Mouse (Mus musculus) hindbrain, embryonic 16.5 days (tissue): Measurements from ENCODE around the gene Tbcel. TPM values are rescaled to one million over a fixed set of nuclear protein-coding genes. Genes with fewer than 3 reads are reported as not detected.

Experiments
- ATAC-seq: fragments of 200-750 bp; cut with Nextera tagmentation; 2 replicates; pipeline ENCODE4 v1.8.0; 2017; ENCODE audit warnings: moderate TSS enrichment, moderate library complexity
- H3K27ac ChIP-seq: fragments of 300-500 bp; sonication (generic); 2 replicates; pipeline ENCODE4 v1.5.1; 2014; ENCODE audit warnings: low read depth, mild to moderate bottlenecking, control low read depth, low read length, moderate library complexity
- H3K27me3 ChIP-seq: fragments of 300-500 bp; sonication (generic); replicated peaks from 2 replicates; pipeline ENCODE4 v1.6.1; 2014; ENCODE audit warnings: low read length; ENCODE audit not compliant: control insufficient read depth, insufficient read depth
- H3K36me3 ChIP-seq: fragments of 300-500 bp; sonication (generic); 2 replicates; pipeline ENCODE4 v1.6.1; 2014; ENCODE audit warnings: mild to moderate bottlenecking, low read length, moderate library complexity, mixed read lengths; ENCODE audit not compliant: control insufficient read depth, insufficient read depth
- H3K4me1 ChIP-seq: fragments of 300-500 bp; sonication (generic); 2 replicates; pipeline ENCODE4 v1.6.1; 2014; ENCODE audit warnings: low read depth, low read length; ENCODE audit not compliant: control insufficient read depth, insufficient read depth
- H3K4me2 ChIP-seq: fragments of 300-500 bp; sonication (generic); 2 replicates; pipeline ENCODE4 v1.6.1; 2014; ENCODE audit warnings: mild to moderate bottlenecking, low read length, control low read depth, moderate library complexity
- H3K4me3 ChIP-seq: fragments of 300-500 bp; sonication (generic); 2 replicates; pipeline ENCODE4 v1.5.1; 2014; ENCODE audit warnings: mild to moderate bottlenecking, low read length, control low read depth, moderate library complexity
- H3K9ac ChIP-seq: fragments of 300-500 bp; sonication (generic); 2 replicates; pipeline ENCODE4 v1.6.1; 2014; ENCODE audit warnings: low read depth, mild to moderate bottlenecking, control low read depth, low read length, moderate library complexity
- H3K9me3 ChIP-seq: fragments of 300-500 bp; sonication (generic); 2 replicates; pipeline ENCODE4 v1.6.1; 2014; ENCODE audit warnings: mild to moderate bottlenecking, low read length, moderate library complexity; ENCODE audit not compliant: control insufficient read depth
- WGBS: fragments of 180-500 bp; shearing (Covaris S2); extraction: QIAGEN DNeasy Blood & Tissue Kit; methylation state at CpG from one replicate; pipeline ENCODE4 v1.1.7; 2014; 5-methylcytosine and 5-hydroxymethylcytosine counted together
- polyA plus RNA-seq: library from polyadenylated mRNA; unstranded; fragments of >200 nt; fragmentation: Nextera tagmentation; extraction: Ambion mirVana; gene quantifications from 2 replicates; pipeline ENCODE4 v1.2.1, GENCODE M21; 2015

The Tbcel gene
- polyA plus RNA-seq, 1 experiment from 2014 or later, result 4.4 TPM

DNA sequence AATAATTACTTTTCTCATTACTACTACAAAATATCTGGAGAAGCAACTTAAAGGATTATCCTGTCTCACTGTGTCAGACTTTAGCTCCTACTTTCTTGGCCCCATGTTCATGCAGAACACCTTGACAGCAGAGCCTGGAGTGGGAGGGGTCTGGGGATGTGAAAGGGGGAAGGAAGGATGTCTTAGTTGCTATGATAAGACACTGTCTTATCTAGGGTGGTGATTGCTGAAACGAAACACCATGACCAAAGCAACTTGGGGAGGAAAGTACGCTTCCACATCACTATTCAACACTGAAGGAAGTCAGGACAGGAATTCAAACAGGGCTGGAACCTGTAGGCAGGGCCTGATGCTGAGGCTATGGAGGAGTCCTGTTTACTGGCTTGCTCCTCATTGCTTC is 11.3 kb downstream of the Tbcel start:
- 92% methylated on average over 2 of the region's 2 CpGs for WGBS
- Histone ChIP-seq H3K9ac (no peak overlapping the region), H3K4me1 (no peaks in the 10 kb centered on the region), H3K4me3 (no peak overlapping the region), H3K27ac (no peak overlapping the region), H3K27me3 (no peaks in the 10 kb centered on the region), H3K4me2 (no peak overlapping the region), H3K36me3 (no peaks in the 10 kb centered on the region), H3K9me3 (no peaks in the 10 kb centered on the region)
- ATAC-seq, result no peak

DNA sequence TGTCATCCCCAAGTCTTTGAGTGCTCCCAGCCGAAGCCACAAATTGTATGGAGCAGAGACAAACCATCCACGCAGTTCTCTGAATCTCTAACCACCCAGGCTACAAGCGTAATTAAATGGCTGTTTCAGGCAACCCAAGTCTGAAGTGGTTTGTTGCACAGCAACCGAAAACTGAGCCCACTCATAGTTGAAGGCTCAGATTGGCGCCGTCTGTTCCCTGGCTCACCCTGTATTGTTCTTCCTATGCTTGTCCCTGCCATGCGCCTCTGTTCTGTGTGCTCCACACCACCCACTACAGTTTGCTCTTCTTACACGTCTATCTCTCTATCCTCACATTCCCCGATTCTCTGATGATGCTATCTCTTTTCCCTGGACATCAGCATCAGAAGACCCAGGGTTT is 15.8 kb downstream of the Tbcel start:
- no peaks in the 10 kb centered on the region for H3K36me3 ChIP-seq
- no peak for ATAC-seq
- no peaks in the 10 kb centered on the region for H3K4me1 ChIP-seq
- no peaks in the 10 kb centered on the region for H3K9me3 ChIP-seq
- no peak overlapping the region for H3K4me3 ChIP-seq
- no peak overlapping the region for H3K4me2 ChIP-seq
- WGBS, result 80% methylated on average over 9 of the region's 9 CpGs
- H3K9ac ChIP-seq, result no peak overlapping the region
- H3K27me3 ChIP-seq, result no peaks in the 10 kb centered on the region
- H3K27ac ChIP-seq, result no peak overlapping the region

GRCm38 (mm10) chr9:42490589-42491382 is 16.8 kb downstream of the Tbcel start:
- WGBS, result 70% methylated on average over 16 of the region's 16 CpGs
- H3K36me3 ChIP-seq, result no peaks in the 10 kb centered on the region
- no peaks in the 10 kb centered on the region for H3K4me1 ChIP-seq
- H3K9ac ChIP-seq, result no peak overlapping the region
- no peak; the same call in 1 of the 2 replicates for ATAC-seq
- no peak overlapping the region for H3K4me2 ChIP-seq
- H3K27ac ChIP-seq, result no peak overlapping the region
- no peak overlapping the region for H3K4me3 ChIP-seq
- H3K27me3 ChIP-seq, result no peaks in the 10 kb centered on the region
- H3K9me3 ChIP-seq, result no peaks in the 10 kb centered on the region

- Histone ChIP-seq H3K27ac (no peak overlapping the region), H3K4me3 (no peak overlapping the region), H3K27me3 (no peaks in the 10 kb centered on the region), H3K36me3 (no peaks in the 10 kb centered on the region), H3K9ac (no peak overlapping the region), H3K4me2 (no peak overlapping the region), H3K9me3 (no peaks in the 10 kb centered on the region), H3K4me1 (no peaks in the 10 kb centered on the region)
- 85% methylated on average over 1 of the region's 1 CpGs for WGBS
- no peak for ATAC-seq
Observed at GRCm38 (mm10) chr9:42488071-42488470, 19.5 kb downstream of the Tbcel start.

DNA sequence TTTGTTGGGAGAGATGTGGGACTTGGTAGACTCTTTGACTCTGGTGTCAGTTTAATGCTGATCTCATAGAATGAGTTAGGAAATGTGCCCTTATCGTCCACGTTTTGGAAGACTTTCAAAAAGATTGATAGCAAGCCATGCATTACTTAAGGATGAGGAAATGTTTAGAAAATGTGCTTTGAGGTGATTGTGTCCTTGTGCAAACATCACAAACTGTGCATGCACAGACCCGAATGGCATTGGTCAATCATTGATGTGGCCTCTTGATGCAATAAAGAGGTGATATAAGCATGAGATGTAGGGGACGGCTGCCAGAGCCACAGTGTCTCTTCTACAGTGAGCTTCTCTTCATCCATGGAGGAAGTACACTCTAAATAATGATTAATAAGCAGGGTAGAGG is 20.7 kb downstream of the Tbcel start:
- H3K9ac ChIP-seq, result no peak overlapping the region
- ATAC-seq, result no peak
- H3K27me3 ChIP-seq, result no peaks in the 10 kb centered on the region
- no peak overlapping the region for H3K4me3 ChIP-seq
- no peaks in the 10 kb centered on the region for H3K4me1 ChIP-seq
- H3K36me3 ChIP-seq, result no peaks in the 10 kb centered on the region
- 68% methylated on average over 4 of the region's 4 CpGs for WGBS
- H3K9me3 ChIP-seq, result no peaks in the 10 kb centered on the region
- H3K4me2 ChIP-seq, result no peak overlapping the region
- H3K27ac ChIP-seq, result no peak overlapping the region

DNA sequence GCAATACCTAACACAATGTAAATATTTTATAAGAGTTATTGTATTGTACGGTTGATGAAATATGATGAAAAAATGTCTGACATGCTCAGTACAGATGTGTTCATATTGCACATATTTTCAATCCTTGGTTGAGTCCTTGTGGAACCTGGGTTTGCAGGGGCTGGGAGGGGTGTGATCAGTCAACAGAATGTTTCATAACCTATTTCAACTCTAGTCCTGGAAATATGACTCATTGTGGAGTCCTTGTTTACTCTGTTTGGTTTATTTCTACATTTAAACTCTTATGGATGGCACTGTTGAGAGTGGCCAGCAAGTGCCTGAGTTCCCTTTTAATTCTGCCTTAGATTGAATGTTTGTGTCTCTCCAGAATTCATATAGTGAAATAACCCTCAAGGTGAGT is 22.9 kb downstream of the Tbcel start:
- Histone ChIP-seq H3K27me3 (no peaks in the 10 kb centered on the region), H3K4me1 (no peaks in the 10 kb centered on the region), H3K9ac (no peak overlapping the region), H3K4me3 (no peak overlapping the region), H3K36me3 (no peaks in the 10 kb centered on the region), H3K4me2 (no peak overlapping the region), H3K27ac (no peak overlapping the region), H3K9me3 (no peaks in the 10 kb centered on the region)
- 95% methylated on average over 1 of the region's 1 CpGs for WGBS
- ATAC-seq, result no peak

GRCm38 (mm10) chr9:42482944-42483343 is 24.7 kb downstream of the Tbcel start:
- WGBS, result 100% methylated on average over 1 of the region's 1 CpGs
- no peak overlapping the region for H3K4me2 ChIP-seq
- H3K4me3 ChIP-seq, result no peak overlapping the region
- ATAC-seq, result no peak
- H3K36me3 ChIP-seq, result no peaks in the 10 kb centered on the region
- H3K9me3 ChIP-seq, result no peaks in the 10 kb centered on the region
- H3K4me1 ChIP-seq, result no peaks in the 10 kb centered on the region
- H3K27ac ChIP-seq, result no peak overlapping the region
- no peak overlapping the region for H3K9ac ChIP-seq
- no peaks in the 10 kb centered on the region for H3K27me3 ChIP-seq

- H3K4me2 ChIP-seq, result no peak overlapping the region
- H3K9me3 ChIP-seq, result no peaks in the 10 kb centered on the region
- no peak overlapping the region for H3K27ac ChIP-seq
- H3K36me3 ChIP-seq, result no peaks in the 10 kb centered on the region
- H3K9ac ChIP-seq, result no peak overlapping the region
- no peak overlapping the region for H3K4me3 ChIP-seq
- no peaks in the 10 kb centered on the region for H3K27me3 ChIP-seq
- 83% methylated on average over 4 of the region's 4 CpGs for WGBS
- H3K4me1 ChIP-seq, result peaks cover 10% of the 10 kb centered on the region
- no peak for ATAC-seq
Observed at GRCm38 (mm10) chr9:42476166-42476565, 31.4 kb downstream of the Tbcel start.

GRCm38 (mm10) chr9:42474244-42474643 is 33.4 kb downstream of the Tbcel start:
- no peak overlapping the region for H3K9ac ChIP-seq
- H3K36me3 ChIP-seq, result no peaks in the 10 kb centered on the region
- 90% methylated on average over 8 of the region's 8 CpGs for WGBS
- no peak overlapping the region for H3K4me3 ChIP-seq
- no peak overlapping the region for H3K27ac ChIP-seq
- H3K27me3 ChIP-seq, result no peaks in the 10 kb centered on the region
- peaks cover 16% of the 10 kb centered on the region for H3K4me1 ChIP-seq
- no peaks in the 10 kb centered on the region for H3K9me3 ChIP-seq
- ATAC-seq, result no peak
- no peak overlapping the region for H3K4me2 ChIP-seq
